Mouse (Mus musculus): ENCODE results near the gene Pappa2.

DNA sequence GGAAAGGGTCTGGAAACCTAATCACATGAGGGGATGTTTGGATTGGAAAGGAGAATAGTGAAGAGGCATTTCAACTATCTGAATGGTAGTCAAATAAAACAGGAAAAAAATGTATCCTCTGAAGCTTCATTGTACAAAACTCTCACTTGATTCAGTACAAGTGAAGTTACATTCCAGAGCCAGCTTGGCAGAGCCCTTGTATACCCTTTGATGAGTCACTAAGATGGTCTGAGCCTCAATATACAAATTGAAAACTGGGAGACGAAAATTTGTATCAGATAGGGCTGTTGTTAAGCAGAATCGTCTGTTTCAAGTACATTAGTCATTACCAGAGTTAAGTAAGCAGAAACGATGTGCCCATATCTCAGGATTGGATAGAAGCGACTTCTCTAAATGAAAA, 143.1 kb downstream of the Pappa2 start:
- TF ChIP-seq CTCF (IDR thresholded peaks at IDR 0.05; ENCODE audit: extremely low read depth, insufficient read depth, insufficient read length, insufficient replicate concordance), result no peak
- no peak for TF ChIP-seq POLR2A (IDR thresholded peaks at IDR 0.05; ENCODE audit: low read depth, low read length)

Measured in spleen, adult 2 months (tissue).